Mouse (Mus musculus): ENCODE measurements around the gene Rapsn. TPM values are rescaled to one million over a fixed set of nuclear protein-coding genes. Genes with fewer than 3 reads are reported as not detected.

The Rapsn gene
- polyA plus RNA-seq, 1 experiment from 2014 or later = 1.3 TPM

DNA sequence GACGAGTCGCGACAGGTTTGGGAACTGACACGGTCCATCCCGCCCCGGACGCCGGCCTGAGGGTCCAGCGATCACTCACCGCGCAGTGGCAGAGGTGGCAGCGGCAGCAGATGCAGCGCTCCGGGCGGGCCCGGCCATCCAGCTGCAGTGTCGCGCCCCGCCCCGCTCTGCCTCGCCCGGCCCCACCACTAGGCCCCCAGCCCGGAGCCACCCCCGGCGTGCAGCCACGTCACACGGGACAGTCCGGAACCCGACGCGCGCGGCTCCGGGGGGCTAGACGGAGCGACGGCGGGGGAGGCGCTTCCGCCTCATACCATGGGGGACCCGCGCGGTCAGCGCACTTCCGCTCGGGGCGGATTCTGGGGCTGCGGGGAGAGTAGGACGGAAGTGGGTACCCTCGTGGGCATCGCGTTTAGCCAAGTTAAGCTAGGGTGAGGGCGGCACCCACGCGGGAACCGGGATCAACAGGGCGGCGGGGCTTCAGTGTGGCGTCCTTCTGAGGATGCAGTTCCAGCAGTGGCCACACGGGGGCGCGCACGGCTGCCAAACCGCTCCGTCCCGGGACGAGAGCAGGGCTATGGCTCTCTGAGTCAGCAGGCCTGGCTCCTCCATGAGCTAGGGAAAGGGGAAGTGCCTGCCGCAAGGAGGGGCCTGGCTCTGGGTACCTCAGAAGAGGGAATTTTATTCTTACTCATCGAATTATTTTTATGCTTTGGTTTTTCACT, 34.8 kb downstream of the Rapsn start, which contains the start of gene Slc39a13:
TSS of gene Slc39a13 (minus strand) at position 342 of the 725 bp plus-strand sequence.
- TF ChIP-seq CTCF (IDR thresholded peaks at IDR 0.05; ENCODE audit: low read depth) (peak; percentile 99), EP300 (optimal IDR thresholded peaks at IDR 0.05) (no peak)
- DNase-seq (ENCODE audit: low spot score) (peak; percentile 95), ATAC-seq (ENCODE audit: low FRiP score, low TSS enrichment) (peak; percentile 97)
- no peaks in the 10 kb centered on the region for H3K9me3 ChIP-seq (ENCODE audit: control insufficient read depth, low read length)
- peak within 1 kb of the TSS; percentile 84 for H3K4me2 ChIP-seq (replicated peaks; ENCODE audit: low read depth)
- H3K27me3 ChIP-seq (ENCODE audit: control insufficient read depth, insufficient read depth, low read length) = no peaks in the 10 kb centered on the region
- WGBS = 2% methylated on average over 53 of the region's 69 CpGs
- H3K36me3 ChIP-seq (ENCODE audit: control insufficient read depth, insufficient read depth, low read length) = peaks cover 3% of the 10 kb centered on the region; the same call in 1 of the 2 replicates
- H3K4me3 ChIP-seq (ENCODE audit: low read depth, low read length) = peak within 1 kb of the TSS; percentile 68
- H3K27ac ChIP-seq (replicated peaks) = peak within 1 kb of the TSS; percentile 86
- peaks cover 7% of the 10 kb centered on the region for H3K4me1 ChIP-seq (replicated peaks; ENCODE audit: control insufficient read depth, insufficient read depth)
- peak within 1 kb of the TSS; percentile 73 for H3K9ac ChIP-seq (ENCODE audit: low read length)

DNA sequence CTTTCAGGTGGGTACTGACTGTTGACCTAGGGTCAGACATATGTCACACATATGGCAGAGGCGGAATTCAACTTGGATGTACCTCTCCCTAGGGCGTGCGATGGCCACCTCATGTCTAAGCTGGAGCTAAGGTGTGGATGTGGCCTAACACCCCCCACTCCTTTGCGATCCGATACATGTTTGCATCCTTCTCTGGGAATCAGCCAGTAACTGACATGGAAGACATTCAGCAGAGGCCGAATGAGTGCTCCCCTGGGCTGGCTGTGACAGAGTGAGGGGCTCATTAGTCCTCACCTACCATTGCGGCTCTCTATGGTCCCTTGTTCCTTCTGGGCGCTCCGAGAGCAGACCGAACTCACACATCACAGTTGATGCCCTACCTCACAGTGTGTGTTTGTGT, 35.6 kb downstream of the Rapsn start:
- peaks cover 3% of the 10 kb centered on the region; the same call in 1 of the 2 replicates for H3K36me3 ChIP-seq (ENCODE audit: control insufficient read depth, insufficient read depth, low read length)
- peak overlapping the region; percentile 84 for H3K4me2 ChIP-seq (replicated peaks; ENCODE audit: low read depth)
- H3K4me3 ChIP-seq (ENCODE audit: low read depth, low read length) = peak overlapping the region; percentile 68; the same call in 1 of the 2 replicates
- no peak for ATAC-seq (ENCODE audit: low FRiP score, low TSS enrichment)
- no peak for DNase-seq (ENCODE audit: low spot score)
- H3K27me3 ChIP-seq (ENCODE audit: control insufficient read depth, insufficient read depth, low read length) = no peaks in the 10 kb centered on the region
- peak overlapping the region; percentile 73 for H3K9ac ChIP-seq (ENCODE audit: low read length)
- WGBS = 74% methylated on average over 10 of the region's 10 CpGs
- peak overlapping the region; percentile 86 for H3K27ac ChIP-seq (replicated peaks)
- TF ChIP-seq CTCF (IDR thresholded peaks at IDR 0.05; ENCODE audit: low read depth) = no peak
- TF ChIP-seq EP300 (optimal IDR thresholded peaks at IDR 0.05) = no peak
- H3K4me1 ChIP-seq (replicated peaks; ENCODE audit: control insufficient read depth, insufficient read depth) = peaks cover 7% of the 10 kb centered on the region
- H3K9me3 ChIP-seq (ENCODE audit: control insufficient read depth, low read length) = no peaks in the 10 kb centered on the region

DNA sequence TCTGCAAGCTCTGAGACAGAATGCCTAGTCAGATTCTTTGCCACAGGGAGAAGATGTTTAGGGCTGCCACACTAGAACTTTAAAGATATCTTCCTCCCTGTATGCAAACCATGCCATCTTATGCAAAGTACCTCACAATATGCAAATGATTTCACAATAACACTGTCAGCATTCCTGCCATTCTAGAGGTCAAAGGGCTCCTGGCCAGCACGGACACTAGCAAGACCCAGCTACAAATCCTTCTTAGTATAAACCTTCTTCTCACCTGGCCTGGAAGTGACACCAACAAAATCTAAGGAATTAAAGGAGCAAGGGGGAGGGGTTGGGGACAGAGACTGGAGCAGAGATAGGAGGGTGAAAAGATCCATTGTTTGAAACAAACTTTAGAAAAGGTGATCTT, 36.7 kb downstream of the Rapsn start:
- 22% methylated on average over 1 of the region's 1 CpGs for WGBS
- no peak for DNase-seq (ENCODE audit: low spot score)
- no peak for TF ChIP-seq EP300 (optimal IDR thresholded peaks at IDR 0.05)
- no peak for TF ChIP-seq CTCF (IDR thresholded peaks at IDR 0.05; ENCODE audit: low read depth)

DNA sequence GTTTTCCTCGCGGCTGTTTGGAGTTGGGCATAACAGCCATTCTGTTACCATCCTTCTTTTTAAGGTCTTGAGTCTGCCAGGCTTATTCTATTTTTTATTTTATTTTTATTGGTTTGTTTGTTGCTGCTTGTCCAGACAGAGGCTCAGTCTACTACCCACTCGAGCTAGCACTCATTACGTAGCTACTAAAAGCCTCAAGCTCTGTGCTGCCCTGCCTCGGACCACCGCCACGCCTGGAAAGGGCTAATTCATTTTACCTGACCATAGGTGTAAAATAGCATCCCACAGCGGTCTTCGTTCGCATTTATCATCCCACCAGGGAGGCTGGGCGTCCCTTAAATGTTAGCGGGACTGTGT, 42.5 kb downstream of the Rapsn start:
- ATAC-seq (ENCODE audit: low FRiP score, low TSS enrichment) (no peak), DNase-seq (ENCODE audit: low spot score) (no peak)
- WGBS = 16% methylated on average over 12 of the region's 12 CpGs
- TF ChIP-seq EP300 (optimal IDR thresholded peaks at IDR 0.05) = no peak
- no peak for TF ChIP-seq CTCF (IDR thresholded peaks at IDR 0.05; ENCODE audit: low read depth)
- peak overlapping the region; percentile 94 for H3K4me2 ChIP-seq (replicated peaks; ENCODE audit: low read depth)
- peak overlapping the region; percentile 48 for H3K4me3 ChIP-seq (ENCODE audit: low read depth, low read length)
- no peaks in the 10 kb centered on the region for H3K27me3 ChIP-seq (ENCODE audit: control insufficient read depth, insufficient read depth, low read length)
- H3K9me3 ChIP-seq (ENCODE audit: control insufficient read depth, low read length) = no peaks in the 10 kb centered on the region
- H3K36me3 ChIP-seq (ENCODE audit: control insufficient read depth, insufficient read depth, low read length) = no peaks in the 10 kb centered on the region
- peak overlapping the region; percentile 71 for H3K9ac ChIP-seq (ENCODE audit: low read length)
- H3K27ac ChIP-seq (replicated peaks) = no peak overlapping the region
- H3K4me1 ChIP-seq (replicated peaks; ENCODE audit: control insufficient read depth, insufficient read depth) = no peaks in the 10 kb centered on the region

More for the DNA sequence above, 36.7 kb downstream of the Rapsn start:
- Histone ChIP-seq H3K9me3 (ENCODE audit: control insufficient read depth, low read length) (no peaks in the 10 kb centered on the region), H3K27ac (replicated peaks) (no peak overlapping the region), H3K36me3 (ENCODE audit: control insufficient read depth, insufficient read depth, low read length) (no peaks in the 10 kb centered on the region), H3K4me1 (replicated peaks; ENCODE audit: control insufficient read depth, insufficient read depth) (peaks cover 7% of the 10 kb centered on the region), H3K4me2 (replicated peaks; ENCODE audit: low read depth) (no peak overlapping the region), H3K9ac (ENCODE audit: low read length) (no peak overlapping the region), H3K4me3 (ENCODE audit: low read depth, low read length) (no peak overlapping the region), H3K27me3 (ENCODE audit: control insufficient read depth, insufficient read depth, low read length) (no peaks in the 10 kb centered on the region)
- no peak for ATAC-seq (ENCODE audit: low FRiP score, low TSS enrichment)

DNA sequence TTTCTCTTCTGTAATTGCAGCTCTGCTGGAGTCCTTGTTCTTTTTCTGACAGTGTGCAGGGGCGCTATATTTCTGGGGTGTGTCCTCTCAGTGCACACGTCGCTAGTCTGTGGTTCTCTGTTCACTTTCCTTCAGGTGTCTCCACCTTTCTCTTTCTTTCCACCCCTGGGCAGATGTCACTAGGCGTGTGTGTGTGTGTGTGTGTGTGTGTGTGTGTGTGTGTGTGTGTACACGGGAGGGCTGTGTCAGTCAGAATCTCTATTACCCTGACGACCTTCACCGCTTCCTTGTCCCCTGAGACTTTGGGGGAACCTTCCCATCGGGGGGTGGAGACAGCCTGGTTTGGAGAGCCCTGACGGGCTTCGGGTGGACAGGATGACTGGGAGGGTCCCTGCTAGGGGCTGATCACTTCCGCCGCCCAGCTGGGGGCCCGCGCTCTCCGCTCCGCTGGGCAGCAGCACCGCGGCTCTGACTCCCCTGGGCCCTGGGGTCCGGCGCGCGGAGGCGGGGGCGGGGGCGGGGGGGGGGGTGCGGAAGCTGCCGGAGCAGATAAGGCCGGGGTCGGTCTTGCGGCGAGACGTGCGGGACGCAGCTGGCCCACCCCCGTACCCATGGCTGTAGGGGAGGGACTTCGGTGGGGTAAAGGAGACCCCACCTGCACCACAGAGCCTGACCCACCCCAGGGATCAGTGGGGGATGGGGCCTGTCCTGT, 43.0 kb downstream of the Rapsn start:
- ATAC-seq (ENCODE audit: low FRiP score, low TSS enrichment) = peak; percentile 53; the same call in 1 of the 2 replicates
- Histone ChIP-seq H3K9ac (ENCODE audit: low read length) (peak overlapping the region; percentile 71), H3K4me3 (ENCODE audit: low read depth, low read length) (peak overlapping the region; percentile 48), H3K4me1 (replicated peaks; ENCODE audit: control insufficient read depth, insufficient read depth) (no peaks in the 10 kb centered on the region), H3K27ac (replicated peaks) (no peak overlapping the region), H3K27me3 (ENCODE audit: control insufficient read depth, insufficient read depth, low read length) (no peaks in the 10 kb centered on the region), H3K4me2 (replicated peaks; ENCODE audit: low read depth) (peak overlapping the region; percentile 94), H3K36me3 (ENCODE audit: control insufficient read depth, insufficient read depth, low read length) (no peaks in the 10 kb centered on the region), H3K9me3 (ENCODE audit: control insufficient read depth, low read length) (no peaks in the 10 kb centered on the region)
- no peak for DNase-seq (ENCODE audit: low spot score)
- WGBS = 1% methylated on average over 28 of the region's 36 CpGs
- TF ChIP-seq CTCF (IDR thresholded peaks at IDR 0.05; ENCODE audit: low read depth) (no peak), EP300 (optimal IDR thresholded peaks at IDR 0.05) (no peak)

DNA sequence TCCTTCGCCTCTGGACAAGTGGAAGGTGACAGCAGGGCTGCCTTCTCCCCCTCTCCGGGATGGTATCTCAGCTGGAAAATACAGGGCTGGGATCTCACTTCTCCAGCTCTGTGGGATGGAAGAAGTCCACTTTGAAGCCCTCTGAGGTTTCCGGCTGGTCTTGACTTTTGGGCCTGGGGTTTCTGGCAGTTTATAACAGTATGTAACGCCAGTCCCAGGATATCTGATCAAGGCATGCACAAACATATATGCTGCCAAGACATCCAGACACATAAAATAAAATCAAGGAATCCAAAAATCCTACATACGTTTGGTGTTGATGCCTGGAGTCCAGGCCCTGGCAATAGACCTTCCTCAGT, 43.6 kb downstream of the Rapsn start:
- peak overlapping the region; percentile 48 for H3K4me3 ChIP-seq (ENCODE audit: low read depth, low read length)
- no peaks in the 10 kb centered on the region for H3K4me1 ChIP-seq (replicated peaks; ENCODE audit: control insufficient read depth, insufficient read depth)
- H3K4me2 ChIP-seq (replicated peaks; ENCODE audit: low read depth) = peak overlapping the region; percentile 94
- no peaks in the 10 kb centered on the region for H3K27me3 ChIP-seq (ENCODE audit: control insufficient read depth, insufficient read depth, low read length)
- H3K9ac ChIP-seq (ENCODE audit: low read length) = peak overlapping the region; percentile 71
- no peak overlapping the region for H3K27ac ChIP-seq (replicated peaks)
- no peaks in the 10 kb centered on the region for H3K36me3 ChIP-seq (ENCODE audit: control insufficient read depth, insufficient read depth, low read length)
- TF ChIP-seq EP300 (optimal IDR thresholded peaks at IDR 0.05) = no peak
- TF ChIP-seq CTCF (IDR thresholded peaks at IDR 0.05; ENCODE audit: low read depth) = no peak
- H3K9me3 ChIP-seq (ENCODE audit: control insufficient read depth, low read length) = no peaks in the 10 kb centered on the region
- ATAC-seq (ENCODE audit: low FRiP score, low TSS enrichment) (0 out of 2 replicates have a peak, but pooled peaks have one; percentile 27), DNase-seq (ENCODE audit: low spot score) (no peak)
- WGBS = 22% methylated on average over 5 of the region's 5 CpGs
